Mouse (Mus musculus) hindbrain, embryonic 12.5 days (tissue): ENCODE results near the gene Gm12830. TPM values are rescaled to one million over a fixed set of nuclear protein-coding genes. Genes with fewer than 3 reads are reported as not detected.

Experiments
- ATAC-seq: fragments of 200-750 bp; cut with Nextera tagmentation; 2 replicates; pipeline ENCODE4 v1.8.0; 2017; ENCODE audit warnings: moderate TSS enrichment; ENCODE audit not compliant: low FRiP score
- H3K27ac ChIP-seq: fragments of 300-500 bp; sonication (generic); 2 replicates; pipeline ENCODE4 v1.5.1; 2016; ENCODE audit warnings: mild to moderate bottlenecking
- H3K27me3 ChIP-seq: fragments of 300-500 bp; sonication (generic); 2 replicates; pipeline ENCODE4 v1.6.1; 2016; ENCODE audit warnings: mild to moderate bottlenecking
- H3K36me3 ChIP-seq: fragments of 300-500 bp; sonication (generic); 2 replicates; pipeline ENCODE4 v1.6.1; 2016; ENCODE audit warnings: mild to moderate bottlenecking
- H3K4me1 ChIP-seq: fragments of 300-500 bp; sonication (generic); 2 replicates; pipeline ENCODE4 v1.6.1; 2016
- H3K4me2 ChIP-seq: fragments of 300-500 bp; sonication (generic); replicated peaks from 2 replicates; pipeline ENCODE4 v1.6.1; 2016; ENCODE audit warnings: mild to moderate bottlenecking
- H3K4me3 ChIP-seq: fragments of 300-500 bp; sonication (generic); 2 replicates; pipeline ENCODE4 v1.5.1; 2016; ENCODE audit warnings: mild to moderate bottlenecking
- H3K9ac ChIP-seq: fragments of 300-500 bp; sonication (generic); 2 replicates; pipeline ENCODE4 v1.6.1; 2016; ENCODE audit warnings: mild to moderate bottlenecking, moderate library complexity
- H3K9me3 ChIP-seq: fragments of 300-500 bp; sonication (generic); replicated peaks from 2 replicates; pipeline ENCODE4 v1.6.1; 2016; ENCODE audit warnings: mild to moderate bottlenecking
- WGBS: fragments of 180-500 bp; shearing (Covaris S2); methylation state at CpG from one replicate; pipeline ENCODE4 v1.1.7; 2016; 5-methylcytosine and 5-hydroxymethylcytosine counted together
- polyA plus RNA-seq: library from polyadenylated mRNA; unstranded; fragments of >200 nt; fragmentation: Nextera tagmentation; extraction: Ambion mirVana; gene quantifications from 2 replicates; pipeline ENCODE4 v1.2.1, GENCODE M21; 2016

Gm12830 gene
- polyA plus RNA-seq, 1 experiment from 2014 or later = not detected

DNA sequence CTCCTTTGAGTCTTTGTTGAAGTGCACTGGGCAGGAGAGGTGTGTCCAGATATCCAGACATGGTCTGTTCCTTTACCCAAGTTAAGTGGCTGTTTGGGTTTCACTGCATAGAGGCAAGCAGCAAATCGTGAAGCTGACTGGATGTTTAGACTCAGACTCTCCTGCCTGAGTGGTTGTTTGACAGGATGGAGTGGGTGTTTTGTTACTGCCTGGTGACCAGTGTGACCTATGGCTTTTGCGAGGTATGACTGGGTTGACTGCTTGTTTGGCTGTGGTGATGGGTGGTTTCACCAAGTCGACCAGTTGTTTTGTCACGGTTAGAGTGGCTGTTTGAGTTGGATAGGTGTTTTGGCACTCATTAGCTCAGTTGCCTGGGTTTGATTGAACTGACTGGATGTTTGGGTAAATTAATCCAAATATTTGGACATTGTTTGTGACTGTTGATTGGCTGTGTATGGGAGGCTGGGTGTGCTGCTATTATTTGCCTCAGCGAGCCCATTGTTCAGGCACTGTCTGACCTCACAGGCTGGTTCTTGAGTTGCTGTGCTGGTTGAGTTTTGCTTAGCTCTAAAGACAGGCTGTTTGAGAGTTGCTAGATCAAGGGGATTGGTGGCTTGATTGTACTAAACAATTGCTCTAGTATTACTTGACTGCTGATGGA lies 24.1 kb upstream of the Gm12830 start:
- peaks cover 7% of the 10 kb centered on the region; the same call in 1 of the 2 replicates for H3K4me1 ChIP-seq
- no peak overlapping the region for H3K4me2 ChIP-seq
- no peak for ATAC-seq
- no peak overlapping the region for H3K4me3 ChIP-seq
- no peaks in the 10 kb centered on the region for H3K9me3 ChIP-seq
- H3K36me3 ChIP-seq = no peaks in the 10 kb centered on the region
- WGBS = 42% methylated on average over 5 of the region's 5 CpGs
- peaks cover 14% of the 10 kb centered on the region; the same call in 1 of the 2 replicates for H3K27me3 ChIP-seq
- no peak overlapping the region for H3K27ac ChIP-seq
- no peak overlapping the region for H3K9ac ChIP-seq

DNA sequence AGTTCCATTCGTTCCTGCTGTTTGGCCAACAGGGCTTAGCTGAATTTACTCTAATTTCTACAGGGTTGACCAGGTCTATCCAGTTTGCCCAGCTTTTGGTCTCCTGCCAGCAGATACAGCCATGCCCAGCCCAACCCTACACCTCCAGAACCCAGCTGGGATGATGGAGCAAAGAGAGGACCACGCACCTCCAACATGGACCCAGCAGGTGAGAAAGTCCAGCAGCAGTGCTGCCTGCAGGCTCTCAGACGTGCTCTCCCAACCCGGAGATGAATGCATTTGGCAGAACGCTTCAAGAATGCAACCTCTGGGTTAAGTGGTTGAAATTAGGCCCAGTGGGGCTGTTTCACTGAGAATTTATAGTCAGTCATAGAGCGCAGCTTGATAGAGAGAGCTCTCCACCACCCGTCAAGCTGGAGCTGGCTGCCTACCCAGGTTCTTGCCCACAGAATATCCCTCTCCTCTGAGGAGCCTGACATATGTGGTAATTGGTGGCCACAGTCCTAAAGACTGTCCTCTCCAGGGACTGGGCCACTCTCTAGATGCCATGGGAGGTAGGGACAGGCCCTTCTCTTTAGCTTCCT lies 23.4 kb upstream of the Gm12830 start:
- no peak for ATAC-seq
- Histone ChIP-seq H3K9ac (no peak overlapping the region), H3K27ac (no peak overlapping the region), H3K27me3 (peaks cover 14% of the 10 kb centered on the region; the same call in 1 of the 2 replicates), H3K9me3 (no peaks in the 10 kb centered on the region), H3K36me3 (no peaks in the 10 kb centered on the region), H3K4me1 (peaks cover 7% of the 10 kb centered on the region; the same call in 1 of the 2 replicates), H3K4me3 (no peak overlapping the region), H3K4me2 (no peak overlapping the region)
- WGBS = 67% methylated on average over 7 of the region's 7 CpGs

DNA sequence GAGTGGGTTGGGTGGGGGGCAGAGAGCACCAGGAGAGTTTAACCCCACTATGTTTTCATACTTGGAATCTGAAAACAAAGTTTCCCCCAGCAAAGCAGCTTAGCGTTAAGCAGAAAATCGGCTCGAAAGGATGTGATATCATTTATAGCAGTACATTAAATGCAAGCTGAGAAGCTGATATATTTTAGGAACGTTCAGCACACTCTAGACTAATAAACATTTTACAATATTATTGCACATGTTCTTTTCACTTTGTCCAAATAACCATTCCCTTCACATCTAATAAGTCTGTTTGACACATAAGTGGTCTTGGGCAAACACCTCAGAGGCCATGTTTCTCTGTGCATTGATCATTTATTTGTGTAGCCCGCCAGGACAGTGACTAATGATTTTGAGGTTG lies 17.4 kb upstream of the Gm12830 start:
- Histone ChIP-seq H3K9me3 (no peaks in the 10 kb centered on the region), H3K27ac (no peak overlapping the region), H3K4me2 (no peak overlapping the region), H3K27me3 (peaks cover 5% of the 10 kb centered on the region; the same call in 1 of the 2 replicates), H3K4me3 (no peak overlapping the region), H3K9ac (no peak overlapping the region), H3K36me3 (no peaks in the 10 kb centered on the region), H3K4me1 (no peaks in the 10 kb centered on the region)
- no peak for ATAC-seq
- 79% methylated on average over 5 of the region's 5 CpGs for WGBS

DNA sequence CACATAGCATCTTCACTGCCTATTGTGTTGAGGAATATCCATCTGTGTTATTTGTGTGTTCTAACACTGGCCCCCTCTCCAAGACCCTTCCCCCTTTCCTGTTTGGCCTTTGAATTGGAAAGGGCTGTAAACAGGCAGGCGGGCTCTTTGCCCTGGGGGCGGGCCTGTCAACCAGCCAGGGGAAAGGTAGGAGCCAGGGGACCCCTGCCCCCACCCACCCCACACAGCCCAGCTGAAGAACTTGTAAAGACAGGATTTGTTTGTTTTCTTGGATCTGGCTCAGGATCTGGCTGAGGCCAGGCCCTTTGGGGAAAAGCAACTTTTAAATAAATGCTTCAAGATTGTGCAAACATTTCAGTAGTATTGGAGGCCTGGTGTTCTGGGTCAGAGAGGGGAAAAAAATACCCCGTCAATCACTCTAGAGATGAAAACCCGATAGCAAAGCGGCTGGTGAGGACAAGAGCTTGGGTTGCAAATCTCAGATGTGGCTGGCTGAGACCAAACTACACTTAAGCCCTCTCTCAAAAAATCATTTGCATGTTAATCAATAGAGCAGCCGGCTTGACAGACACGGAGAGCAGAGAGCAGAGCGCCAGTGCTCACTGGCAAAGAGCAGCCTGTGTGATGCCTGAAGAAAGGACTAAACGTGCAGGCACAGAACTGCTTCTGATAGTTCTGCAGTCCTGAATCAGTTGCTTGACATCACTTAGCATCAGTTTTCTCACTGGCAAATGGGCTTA lies 2.4 kb upstream of the Gm12830 start:
- Histone ChIP-seq H3K36me3 (no peaks in the 10 kb centered on the region), H3K27ac (no peak overlapping the region), H3K4me1 (peaks cover 22% of the 10 kb centered on the region), H3K9ac (no peak overlapping the region), H3K4me2 (no peak overlapping the region), H3K4me3 (no peak overlapping the region), H3K27me3 (peaks cover 53% of the 10 kb centered on the region), H3K9me3 (no peaks in the 10 kb centered on the region)
- no peak for ATAC-seq
- WGBS = 10% methylated on average over 9 of the region's 9 CpGs

DNA sequence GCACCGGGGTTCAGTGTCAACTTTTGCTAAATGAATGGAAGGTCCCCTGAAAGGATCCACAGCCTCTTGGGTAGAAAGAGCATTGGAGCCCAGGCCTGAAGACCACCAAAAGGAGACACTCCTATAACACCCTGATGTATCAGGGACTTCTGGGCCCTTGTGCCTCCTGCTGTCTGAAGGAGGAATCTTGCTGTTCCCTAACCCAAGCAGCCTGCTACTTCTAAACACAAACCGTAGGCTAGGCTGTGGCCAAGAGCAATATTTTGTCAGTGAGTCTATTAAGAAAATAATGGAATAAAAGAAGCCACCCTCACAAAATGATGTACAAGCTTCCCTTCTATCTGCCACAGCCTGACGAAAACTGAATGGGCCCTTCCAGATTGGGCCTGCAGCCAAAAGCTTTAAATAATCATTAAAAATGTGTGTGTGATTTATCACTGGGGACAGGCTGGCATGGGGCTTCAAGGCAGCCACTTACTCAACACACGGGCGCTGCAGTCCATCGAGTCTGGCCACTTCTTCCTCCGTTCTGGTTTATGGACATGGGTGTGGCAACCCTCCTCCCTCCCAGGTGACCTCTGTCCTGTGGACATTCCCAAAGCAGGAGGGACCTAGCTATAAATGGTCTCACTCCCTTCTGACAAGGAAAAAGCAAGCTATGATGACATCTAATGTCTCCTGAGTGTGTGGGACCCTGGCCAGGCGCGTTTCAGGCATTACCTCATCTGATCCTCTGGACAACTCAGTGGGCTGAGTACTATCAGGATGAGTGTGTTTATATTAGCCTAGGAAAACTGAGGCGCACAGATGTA lies 13.5 kb downstream of the Gm12830 start:
- Histone ChIP-seq H3K4me2 (no peak overlapping the region), H3K4me1 (no peaks in the 10 kb centered on the region), H3K4me3 (no peak overlapping the region), H3K9me3 (no peaks in the 10 kb centered on the region), H3K27me3 (peaks cover 26% of the 10 kb centered on the region), H3K9ac (no peak overlapping the region), H3K36me3 (no peaks in the 10 kb centered on the region), H3K27ac (no peak overlapping the region)
- WGBS = 76% methylated on average over 10 of the region's 10 CpGs
- no peak for ATAC-seq

DNA sequence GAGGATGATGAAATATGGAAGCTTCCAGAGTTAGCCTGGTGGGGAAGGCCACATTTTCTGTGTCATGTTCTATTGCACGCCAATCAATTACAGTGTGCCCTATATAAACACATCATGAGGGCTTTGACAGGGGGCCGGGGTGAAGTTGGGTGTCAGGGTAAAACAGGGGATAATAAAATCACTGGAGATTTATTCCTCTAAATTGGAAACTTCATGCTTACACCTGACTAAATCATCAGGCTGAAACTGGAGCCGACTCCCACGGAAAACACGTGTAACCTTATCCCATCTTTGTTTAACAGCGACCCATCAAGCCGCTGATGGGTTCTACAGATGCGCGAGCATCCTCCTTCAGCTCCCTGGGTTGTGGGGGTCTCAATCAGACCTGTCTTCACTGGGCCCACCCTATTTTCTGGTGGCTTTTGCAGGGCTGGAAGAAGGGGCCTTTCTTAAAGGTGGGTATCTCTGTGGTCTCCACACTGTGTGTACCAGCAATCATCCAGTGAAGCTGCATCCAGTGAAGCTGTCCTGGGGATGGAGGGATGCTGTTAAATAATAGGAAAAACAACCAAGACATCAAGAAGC lies 19.9 kb downstream of the Gm12830 start:
- Histone ChIP-seq H3K27ac (no peak overlapping the region), H3K36me3 (no peaks in the 10 kb centered on the region), H3K4me1 (peaks cover 12% of the 10 kb centered on the region), H3K4me3 (no peak overlapping the region), H3K4me2 (no peak overlapping the region), H3K9me3 (no peaks in the 10 kb centered on the region), H3K9ac (no peak overlapping the region), H3K27me3 (peaks cover 72% of the 10 kb centered on the region)
- WGBS = 52% methylated on average over 9 of the region's 9 CpGs
- no peak for ATAC-seq

DNA sequence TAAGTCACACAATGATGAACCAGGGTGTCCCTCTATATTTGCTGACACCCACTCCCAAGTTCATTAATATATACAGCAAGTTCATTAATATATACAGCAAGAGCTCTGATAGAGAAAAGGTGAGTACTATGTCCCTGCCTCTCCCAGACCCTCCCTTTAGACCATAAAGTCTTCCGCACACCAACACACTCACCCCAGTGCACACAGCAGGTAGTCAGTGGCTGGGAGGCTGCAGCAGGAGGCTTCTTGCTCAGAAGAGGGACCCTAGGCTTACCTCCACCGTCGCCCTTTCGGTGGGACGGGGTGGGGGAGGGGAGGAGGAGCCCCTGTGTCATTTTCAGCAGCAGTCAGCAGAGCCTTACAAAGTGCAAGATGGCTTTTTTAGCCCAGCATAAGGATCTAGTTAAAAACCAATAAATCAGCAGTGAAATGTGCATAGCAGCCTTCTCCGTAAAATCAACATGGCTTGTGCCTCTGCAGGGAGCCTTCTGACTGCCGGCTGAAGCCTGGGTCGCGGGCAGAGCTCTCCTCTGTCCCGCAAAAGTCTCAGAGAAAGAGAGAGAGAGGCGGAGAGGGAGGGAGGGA lies 20.9 kb downstream of the Gm12830 start:
- WGBS = 4% methylated on average over 7 of the region's 11 CpGs
- H3K36me3 ChIP-seq = no peaks in the 10 kb centered on the region
- no peak overlapping the region; the same call in 1 of the 2 replicates for H3K9ac ChIP-seq
- no peaks in the 10 kb centered on the region for H3K9me3 ChIP-seq
- peak overlapping the region; percentile 29 for H3K4me2 ChIP-seq
- no peak overlapping the region for H3K27ac ChIP-seq
- peaks cover 69% of the 10 kb centered on the region for H3K27me3 ChIP-seq
- ATAC-seq = peak; percentile 27; the same call in 1 of the 2 replicates
- peaks cover 12% of the 10 kb centered on the region for H3K4me1 ChIP-seq
- H3K4me3 ChIP-seq = no peak overlapping the region

DNA sequence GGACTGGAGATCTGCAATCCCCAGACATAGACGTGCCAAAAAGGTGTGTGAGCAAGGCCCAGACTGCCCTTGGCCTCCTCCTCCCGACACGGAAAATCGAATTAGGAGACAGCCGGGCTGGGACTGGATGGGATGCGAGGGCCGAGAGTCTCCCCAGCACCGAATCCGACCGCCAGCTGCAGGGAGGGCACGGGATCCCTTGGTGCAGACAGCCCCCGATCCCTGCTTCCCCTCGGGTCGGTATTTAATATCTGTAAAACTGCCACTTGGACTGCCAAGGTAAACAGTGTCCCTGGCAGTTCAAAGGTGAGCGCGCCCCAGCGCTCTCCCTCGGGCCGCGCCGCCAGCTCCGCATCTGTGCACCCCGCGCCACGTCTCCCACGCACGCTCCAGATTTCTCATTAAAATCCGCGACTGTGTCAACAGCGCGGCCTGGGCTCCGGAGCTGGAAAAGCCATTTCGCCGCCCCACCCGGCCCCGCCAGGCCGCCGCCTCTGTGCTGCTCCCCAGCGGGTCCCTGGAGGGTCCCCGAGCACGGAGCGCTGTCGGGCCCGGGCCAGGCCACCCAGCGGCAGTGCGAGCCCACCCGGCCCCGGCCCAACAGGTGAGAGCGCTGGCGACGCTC lies 21.7 kb downstream of the Gm12830 start:
- under 1% methylated on average over 51 of the region's 51 CpGs for WGBS
- ATAC-seq = peak; percentile 65
- no peaks in the 10 kb centered on the region for H3K36me3 ChIP-seq
- H3K27ac ChIP-seq = no peak overlapping the region
- H3K4me1 ChIP-seq = peaks cover 12% of the 10 kb centered on the region
- no peaks in the 10 kb centered on the region for H3K9me3 ChIP-seq
- H3K4me3 ChIP-seq = peak overlapping the region; percentile 43
- peak overlapping the region; percentile 49 for H3K9ac ChIP-seq
- peak overlapping the region; percentile 81 for H3K4me2 ChIP-seq
- peaks cover 63% of the 10 kb centered on the region for H3K27me3 ChIP-seq

DNA sequence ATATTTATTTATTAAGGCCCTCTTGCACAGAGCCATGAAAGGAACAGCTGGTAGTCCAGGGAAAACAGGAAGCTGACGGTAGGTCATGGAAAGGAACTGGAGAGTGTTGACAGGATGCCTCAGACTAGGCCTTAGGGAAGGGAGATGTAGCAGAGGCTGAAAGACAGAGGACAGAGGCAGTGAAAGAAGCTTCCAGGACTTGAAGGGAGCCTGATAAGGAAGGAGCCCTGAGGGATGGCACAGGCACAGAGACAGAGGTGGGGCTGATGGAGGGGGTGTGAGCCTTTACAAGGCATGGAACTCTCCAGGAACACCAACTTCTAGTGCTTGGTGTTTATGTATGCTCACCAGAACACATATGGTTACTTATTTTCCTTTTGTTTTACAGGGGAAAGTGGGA lies 23.1 kb downstream of the Gm12830 start:
- Histone ChIP-seq H3K36me3 (no peaks in the 10 kb centered on the region), H3K9ac (no peak overlapping the region), H3K4me2 (no peak overlapping the region), H3K4me1 (peaks cover 12% of the 10 kb centered on the region), H3K27ac (no peak overlapping the region), H3K9me3 (no peaks in the 10 kb centered on the region; the same call in 1 of the 2 replicates), H3K27me3 (peaks cover 55% of the 10 kb centered on the region), H3K4me3 (no peak overlapping the region)
- ATAC-seq = no peak
- 39% methylated on average over 1 of the region's 1 CpGs for WGBS

DNA sequence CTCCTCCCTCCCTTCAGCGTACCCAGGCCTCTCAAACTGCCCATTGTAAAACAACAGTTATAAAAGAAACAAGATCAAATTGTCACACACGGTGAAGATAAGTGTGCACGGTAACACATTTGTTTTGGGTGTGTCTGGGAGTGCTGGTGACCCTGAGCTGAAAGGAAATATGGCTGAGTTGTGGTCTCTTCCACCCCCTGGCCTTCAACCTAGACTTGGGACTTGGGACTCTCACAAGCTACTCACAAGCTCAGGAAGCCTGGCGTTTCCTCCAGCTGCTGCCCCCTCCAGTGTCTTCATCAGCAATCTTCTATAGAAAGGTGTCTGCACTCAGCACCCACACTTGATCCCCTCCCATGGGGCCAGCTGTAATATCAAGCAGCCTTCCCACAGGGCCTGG lies 24.1 kb downstream of the Gm12830 start:
- H3K4me3 ChIP-seq = no peak overlapping the region
- peaks cover 12% of the 10 kb centered on the region for H3K4me1 ChIP-seq
- H3K9ac ChIP-seq = no peak overlapping the region
- ATAC-seq = no peak
- no peak overlapping the region for H3K4me2 ChIP-seq
- no peaks in the 10 kb centered on the region for H3K36me3 ChIP-seq
- WGBS = 56% methylated on average over 4 of the region's 4 CpGs
- H3K27me3 ChIP-seq = peaks cover 55% of the 10 kb centered on the region
- no peaks in the 10 kb centered on the region; the same call in 1 of the 2 replicates for H3K9me3 ChIP-seq
- H3K27ac ChIP-seq = no peak overlapping the region

DNA sequence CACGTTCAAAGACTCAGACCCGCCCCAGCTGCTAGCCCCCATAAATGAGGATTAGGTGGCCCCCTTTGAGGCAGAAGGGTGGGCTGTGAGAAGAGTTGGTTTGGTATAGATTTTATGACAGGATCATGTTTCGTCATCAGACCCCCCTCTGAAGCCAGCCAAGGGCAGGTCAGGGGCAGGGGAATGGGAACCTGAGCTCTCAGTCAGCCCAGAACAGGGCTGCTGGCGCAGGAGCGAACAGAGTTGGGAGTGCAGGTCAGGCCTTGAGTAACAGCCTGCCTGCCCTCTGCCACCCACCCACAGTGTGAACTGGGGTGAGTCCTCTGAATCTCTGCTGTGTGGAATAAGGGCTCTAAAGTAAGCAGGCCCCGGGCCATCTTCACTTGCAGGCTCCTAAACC lies 25.2 kb downstream of the Gm12830 start:
- Histone ChIP-seq H3K36me3 (no peaks in the 10 kb centered on the region), H3K27ac (no peak overlapping the region), H3K27me3 (peaks cover 46% of the 10 kb centered on the region), H3K4me2 (no peak overlapping the region), H3K4me1 (peaks cover 12% of the 10 kb centered on the region), H3K9me3 (no peaks in the 10 kb centered on the region; the same call in 1 of the 2 replicates), H3K9ac (no peak overlapping the region), H3K4me3 (no peak overlapping the region)
- WGBS = 72% methylated on average over 6 of the region's 6 CpGs
- no peak for ATAC-seq
